In the genomic region with DNA sequence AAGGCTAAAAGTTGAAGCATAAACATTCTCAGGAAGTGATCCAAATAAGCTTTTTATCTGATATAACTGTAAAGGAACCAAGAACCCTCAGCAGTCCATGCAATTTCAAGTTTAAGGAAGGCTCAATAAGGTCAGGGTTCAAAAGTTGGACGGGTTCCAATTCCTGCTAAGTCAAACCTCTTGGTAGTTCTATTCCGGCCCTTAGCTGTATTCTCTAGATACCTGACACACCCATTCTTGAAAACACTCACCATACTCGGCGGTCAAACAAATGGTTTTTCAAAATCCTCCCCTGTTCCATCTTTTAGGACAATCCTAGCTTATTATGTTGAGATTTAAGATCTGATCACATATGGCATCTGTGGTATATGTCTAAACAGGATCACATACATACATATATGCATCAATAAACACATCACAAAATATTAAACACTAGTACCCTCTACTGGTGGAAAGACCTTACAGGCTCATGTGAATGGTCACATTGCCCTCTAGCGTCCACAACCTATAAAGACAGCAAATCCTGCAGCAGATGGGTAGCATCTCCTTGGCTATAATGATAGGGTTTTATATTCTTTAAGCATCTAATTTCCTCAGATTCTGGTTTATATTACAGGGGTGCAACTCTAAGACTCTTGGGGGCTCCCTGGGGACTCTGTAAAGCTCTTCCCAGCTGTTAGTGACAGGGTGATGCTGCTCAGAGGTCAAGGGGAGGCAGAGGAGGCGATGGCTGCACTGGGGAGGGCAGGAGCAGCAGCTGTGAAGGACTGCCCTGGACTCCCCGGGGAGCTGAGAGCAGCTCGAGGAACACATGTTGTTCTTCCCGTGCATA, we compare ENCODE assay signal across 9 mouse cellular contexts. TPM values are rescaled to one million over a fixed set of nuclear protein-coding genes. Genes with fewer than 3 reads are reported as not detected.
DNase-seq lines count a peak whose midpoint lies in the region; ATAC-seq and TF ChIP-seq lines count a peak whose summit lies in the region.
"Had no signal": no experiment of that assay in that cellular context is flagged by ENCODE, and none has a peak within 500 bp of the region (broad histone marks: within the 10 kb centered on the region; RNA-seq: fewer than 3 reads in every experiment).

No protein-coding gene starts in this region.

- H3K27ac ChIP-seq in forebrain, embryonic 11.5 days (ENCODE audit: low read depth, low read length): no peak overlapping the region
- no peak overlapping the region for H3K27ac ChIP-seq in hindbrain, embryonic 11.5 days (ENCODE audit: low read depth, low read length)
- H3K27ac ChIP-seq in lung, embryonic 15.5 days: no peak overlapping the region
- H3K27ac ChIP-seq in olfactory bulb, adult 2 months (ENCODE audit: insufficient read depth, low read depth, low read length): peak overlapping the region; percentile 3; the same call in 1 of the 2 replicates
- H3K27ac ChIP-seq: heart, embryonic 13.5 days had no signal

- no peaks in the 10 kb centered on the region for H3K9me3 ChIP-seq in forebrain, embryonic 11.5 days (ENCODE audit: control insufficient read depth, low read length)
- no peaks in the 10 kb centered on the region for H3K9me3 ChIP-seq in hindbrain, embryonic 11.5 days (ENCODE audit: control insufficient read depth, low read length)
- no peaks in the 10 kb centered on the region for H3K9me3 ChIP-seq in lung, embryonic 15.5 days
- H3K9me3 ChIP-seq: heart, embryonic 13.5 days had no signal

- ATAC-seq in forebrain, embryonic 11.5 days (replicated peaks; ENCODE audit: low FRiP score): no peak
- ATAC-seq in hindbrain, embryonic 11.5 days (ENCODE audit: low FRiP score): peak; percentile 83
- peak; percentile 74 for ATAC-seq in lung, embryonic 15.5 days (ENCODE audit: borderline replicate concordance, extremely low read depth, low FRiP score, low TSS enrichment)

- no peak overlapping the region for H3K9ac ChIP-seq in forebrain, embryonic 11.5 days (ENCODE audit: low read length)
- no peak overlapping the region for H3K9ac ChIP-seq in hindbrain, embryonic 11.5 days (ENCODE audit: low read depth, low read length)
- H3K9ac ChIP-seq in lung, embryonic 15.5 days: no peak overlapping the region
- H3K9ac ChIP-seq: heart, embryonic 13.5 days had no signal

- peak; percentile 74 for DNase-seq in ES-CJ7 (ENCODE audit: low read depth, low spot score)
- DNase-seq in c-Kit-positive CD71-negative TER-119-negative erythroid progenitor cells, embryonic 14.5 days (ENCODE audit: low read depth): peak; percentile 64
- peak; percentile 77 for DNase-seq in forebrain, embryonic 11.5 days (ENCODE audit: low spot score)
- peak; percentile 80 for DNase-seq in hindbrain, embryonic 11.5 days (ENCODE audit: low spot score)
- peak; percentile 93 for DNase-seq in layer of hippocampus, adult 9-10 months (ENCODE audit: low spot score)
- peak; percentile 63 for DNase-seq in testis, postnatal 10 days (ENCODE audit: low spot score)

- no peaks in the 10 kb centered on the region for H3K4me1 ChIP-seq in forebrain, embryonic 11.5 days (replicated peaks; ENCODE audit: control insufficient read depth, insufficient read depth, low read length)
- H3K4me1 ChIP-seq in hindbrain, embryonic 11.5 days (replicated peaks; ENCODE audit: control insufficient read depth, insufficient read depth, low read length): 0 out of 2 replicates have a peak, but pooled peaks cover 2% of the 10 kb centered on the region
- peaks cover 10% of the 10 kb centered on the region; the same call in 1 of the 2 replicates for H3K4me1 ChIP-seq in lung, embryonic 15.5 days
- H3K4me1 ChIP-seq in olfactory bulb, adult 2 months (ENCODE audit: control insufficient read depth, insufficient read depth, low read length): peaks cover 5% of the 10 kb centered on the region
- H3K4me1 ChIP-seq: heart, embryonic 13.5 days had no signal

- H3K4me2 ChIP-seq in forebrain, embryonic 11.5 days (ENCODE audit: low read depth, low read length, severe bottlenecking): no peak overlapping the region
- no peak overlapping the region for H3K4me2 ChIP-seq in hindbrain, embryonic 11.5 days (replicated peaks; ENCODE audit: low read depth, low read length)
- H3K4me2 ChIP-seq in lung, embryonic 15.5 days: peak overlapping the region; percentile 10; the same call in 1 of the 2 replicates
- H3K4me2 ChIP-seq: heart, embryonic 13.5 days had no signal

- no peaks in the 10 kb centered on the region for H3K27me3 ChIP-seq in forebrain, embryonic 11.5 days (ENCODE audit: control insufficient read depth, insufficient read depth, low read length)
- no peaks in the 10 kb centered on the region for H3K27me3 ChIP-seq in hindbrain, embryonic 11.5 days (ENCODE audit: control insufficient read depth, insufficient read depth, low read length)
- H3K27me3 ChIP-seq in lung, embryonic 15.5 days: no peaks in the 10 kb centered on the region
- H3K27me3 ChIP-seq: heart, embryonic 13.5 days had no signal

- TF ChIP-seq CTCF in olfactory bulb, adult 2 months (IDR thresholded peaks at IDR 0.05; ENCODE audit: insufficient read depth, low read depth, low read length): no peak

- no peak for TF ChIP-seq POLR2A in olfactory bulb, adult 2 months (IDR thresholded peaks at IDR 0.05; ENCODE audit: insufficient read depth, low read depth, low read length)

- H3K4me3 ChIP-seq in forebrain, embryonic 11.5 days (ENCODE audit: low read depth, low read length): no peak overlapping the region
- H3K4me3 ChIP-seq in hindbrain, embryonic 11.5 days (ENCODE audit: low read depth, low read length): no peak overlapping the region
- no peak overlapping the region for H3K4me3 ChIP-seq in lung, embryonic 15.5 days
- H3K4me3 ChIP-seq in olfactory bulb, adult 2 months (ENCODE audit: insufficient read depth, low read depth, low read length): no peak overlapping the region
- H3K4me3 ChIP-seq: heart, embryonic 13.5 days had no signal

- H3K36me3 ChIP-seq in forebrain, embryonic 11.5 days (ENCODE audit: control insufficient read depth, insufficient read depth, low read length): peaks cover 3% of the 10 kb centered on the region; the same call in 1 of the 2 replicates
- H3K36me3 ChIP-seq in hindbrain, embryonic 11.5 days (ENCODE audit: control insufficient read depth, insufficient read depth, low read length): peaks cover 2% of the 10 kb centered on the region; the same call in 1 of the 2 replicates
- H3K36me3 ChIP-seq in lung, embryonic 15.5 days: peaks cover 14% of the 10 kb centered on the region; the same call in 1 of the 2 replicates

- 56% methylated on average over 9 of the region's 9 CpGs for WGBS in forebrain, embryonic 11.5 days
- 50% methylated on average over 9 of the region's 9 CpGs for WGBS in hindbrain, embryonic 11.5 days
- WGBS in lung, embryonic 15.5 days: 27% methylated on average over 9 of the region's 9 CpGs
- WGBS in olfactory bulb, adult 2 months: 30% methylated on average over 9 of the region's 9 CpGs

RNA-seq across cellular contexts. Expression of a gene that starts 14.2 kb away (rescaled TPM):
- polyA plus RNA-seq in forebrain, embryonic 11.5 days (2014; fragmentation: Nextera tagmentation; extraction: Ambion mirVana): 261 and 265 TPM in 2 replicates
- 387 and 390 TPM in 2 replicates for polyA plus RNA-seq in hindbrain, embryonic 11.5 days (2014; fragmentation: Nextera tagmentation; extraction: Ambion mirVana)
- polyA plus RNA-seq in lung, embryonic 15.5 days (2015; fragmentation: Nextera tagmentation; extraction: Ambion mirVana): 421 and 454 TPM in 2 replicates
- polyA plus RNA-seq in olfactory bulb, adult 2 months (2012; ENCODE audit: insufficient read depth, insufficient read length, low replicate concordance, missing spikeins): not detected in 2 replicates

RNA-seq across cellular contexts. Expression of a gene that starts 14.9 kb away (rescaled TPM):
- 21.2 and 26.2 TPM in 2 replicates for polyA plus RNA-seq in forebrain, embryonic 11.5 days (2014; fragmentation: Nextera tagmentation; extraction: Ambion mirVana)
- polyA plus RNA-seq in hindbrain, embryonic 11.5 days (2014; fragmentation: Nextera tagmentation; extraction: Ambion mirVana): 21.1 and 26.4 TPM in 2 replicates
- 24.0 and 34.3 TPM in 2 replicates for polyA plus RNA-seq in lung, embryonic 15.5 days (2015; fragmentation: Nextera tagmentation; extraction: Ambion mirVana)
- polyA plus RNA-seq in olfactory bulb, adult 2 months (2012; ENCODE audit: insufficient read depth, insufficient read length, low replicate concordance, missing spikeins): not detected in 2 replicates

RNA-seq across cellular contexts. Expression of a gene that starts 45.0 kb away (rescaled TPM):
- polyA plus RNA-seq in forebrain, embryonic 11.5 days (2014; fragmentation: Nextera tagmentation; extraction: Ambion mirVana): not detected in 2 replicates
- not detected in 2 replicates for polyA plus RNA-seq in hindbrain, embryonic 11.5 days (2014; fragmentation: Nextera tagmentation; extraction: Ambion mirVana)
- 0.15 TPM in 1 of 2 replicates, not detected in the other for polyA plus RNA-seq in lung, embryonic 15.5 days (2015; fragmentation: Nextera tagmentation; extraction: Ambion mirVana)
- polyA plus RNA-seq in olfactory bulb, adult 2 months (2012; ENCODE audit: insufficient read depth, insufficient read length, low replicate concordance, missing spikeins): not detected in 2 replicates
- polyA plus RNA-seq: heart, embryonic 13.5 days had no signal
